Mouse (Mus musculus): ENCODE data around the gene Myo1f.

Myo1f gene

GRCm38 (mm10) chr17:33649781-33650475 is 94.4 kb downstream of the Myo1f start:
- DNase-seq (ENCODE audit: low read depth, low spot score) = no peak
